Mouse (Mus musculus) hindbrain, postnatal 0 days (tissue): ENCODE results near the gene Krtap28-10. TPM values are rescaled to one million over a fixed set of nuclear protein-coding genes. Genes with fewer than 3 reads are reported as not detected.
A peak's percentile ranks its signal among the peaks of the same experiment; 100 is the strongest.
"Not testable (repeated sequence)": the region's sequence is repeated elsewhere in the genome, so short reads cannot be mapped to it uniquely, and the experiment has no call there.

Experiments used
- ATAC-seq: fragments of 200-750 bp; cut with Nextera tagmentation; 2 replicates; pipeline ENCODE4 v1.8.0; 2017; ENCODE audit warnings: mild to moderate bottlenecking, moderate TSS enrichment, moderate library complexity
- DNase-seq: peaks from one replicate; pipeline ENCODE4 v3.0.0-alpha.2; 2015; ENCODE audit warnings: low spot score
- H3K27ac ChIP-seq: fragments of 300-500 bp; sonication (generic); 2 replicates; pipeline ENCODE4 v1.5.1; 2014; ENCODE audit warnings: mild to moderate bottlenecking
- H3K27me3 ChIP-seq: fragments of 300-500 bp; sonication (generic); 2 replicates; pipeline ENCODE4 v1.6.1; 2014; ENCODE audit warnings: low read length, mixed read lengths; ENCODE audit not compliant: insufficient read depth
- H3K36me3 ChIP-seq: fragments of 300-500 bp; sonication (generic); 2 replicates; pipeline ENCODE4 v1.6.1; 2014; ENCODE audit warnings: low read length, mixed read lengths; ENCODE audit not compliant: insufficient read depth
- H3K4me1 ChIP-seq: fragments of 300-500 bp; sonication (generic); 2 replicates; pipeline ENCODE4 v1.6.1; 2014; ENCODE audit warnings: antibody characterized with exemption, low read length, mixed read lengths; ENCODE audit not compliant: insufficient read depth
- H3K4me2 ChIP-seq: fragments of 300-500 bp; sonication (generic); 2 replicates; pipeline ENCODE4 v1.6.1; 2014; ENCODE audit warnings: low read depth, mild to moderate bottlenecking, low read length, moderate library complexity, mixed read lengths
- H3K4me3 ChIP-seq: fragments of 300-500 bp; sonication (generic); 2 replicates; pipeline ENCODE4 v1.5.1; 2014; ENCODE audit warnings: low read length
- H3K9ac ChIP-seq: fragments of 300-500 bp; sonication (generic); replicated peaks from 2 replicates; pipeline ENCODE4 v1.6.1; 2014; ENCODE audit warnings: mild to moderate bottlenecking, low read length, moderate library complexity, mixed read lengths
- H3K9me3 ChIP-seq: fragments of 300-500 bp; sonication (generic); 2 replicates; pipeline ENCODE4 v1.6.1; 2016; ENCODE audit warnings: low read length, mixed read lengths
- CTCF ChIP-seq: IDR thresholded peaks from 2 replicates; pipeline ENCODE4 v1.5.1; 2016; ENCODE audit warnings: antibody characterized with exemption, control low read depth, low read depth
- whole genome bisulfite sequencing: fragments of 180-500 bp; shearing (Covaris S2); extraction: QIAGEN DNeasy Blood & Tissue Kit; methylation state at CpG from one replicate; pipeline ENCODE4 v1.1.7; 2014; 5-methylcytosine and 5-hydroxymethylcytosine counted together
- polyA plus RNA-seq: library from polyadenylated mRNA; unstranded; fragments of >200 nt; fragmentation: Nextera tagmentation; extraction: Ambion mirVana; gene quantifications from 2 replicates; pipeline ENCODE4 v1.2.1, GENCODE M21; 2015
- total RNA-seq: library from RNA; depleted of rRNA; stranded (reverse); fragments of >200 nt; gene quantifications from 2 replicates; pipeline ENCODE4 v1.2.3, GENCODE M21; 2014

Krtap28-10 gene
- total and polyA plus RNA-seq, 2 experiments from 2014 or later, result not detected

- WGBS, result 80% methylated on average over 10 of the region's 10 CpGs
- no peak for DNase-seq
- H3K36me3 ChIP-seq, result no peaks in the 10 kb centered on the region
- no peak for ATAC-seq
- H3K9ac ChIP-seq, result no peak overlapping the region
- H3K4me3 ChIP-seq, result no peak overlapping the region
- TF ChIP-seq CTCF, result no peak
- H3K27ac ChIP-seq, result no peak overlapping the region
- H3K4me1 ChIP-seq, result no peaks in the 10 kb centered on the region
- H3K4me2 ChIP-seq, result no peak overlapping the region
- H3K27me3 ChIP-seq, result no peaks in the 10 kb centered on the region
- no peaks in the 10 kb centered on the region for H3K9me3 ChIP-seq
These were observed 26.9 kb downstream of the Krtap28-10 start for GRCm38 (mm10) chr1:83015329-83015879.

GRCm38 (mm10) chr1:83014477-83014876 is 27.8 kb downstream of the Krtap28-10 start:
- 95% methylated on average over 3 of the region's 3 CpGs for WGBS
- Histone ChIP-seq H3K4me1 (no peaks in the 10 kb centered on the region), H3K27me3 (no peaks in the 10 kb centered on the region), H3K27ac (no peak overlapping the region), H3K36me3 (no peaks in the 10 kb centered on the region), H3K9me3 (no peaks in the 10 kb centered on the region), H3K4me2 (no peak overlapping the region), H3K9ac (no peak overlapping the region), H3K4me3 (no peak overlapping the region)
- ATAC-seq (no peak), DNase-seq (no peak)
- TF ChIP-seq CTCF, result no peak

DNA sequence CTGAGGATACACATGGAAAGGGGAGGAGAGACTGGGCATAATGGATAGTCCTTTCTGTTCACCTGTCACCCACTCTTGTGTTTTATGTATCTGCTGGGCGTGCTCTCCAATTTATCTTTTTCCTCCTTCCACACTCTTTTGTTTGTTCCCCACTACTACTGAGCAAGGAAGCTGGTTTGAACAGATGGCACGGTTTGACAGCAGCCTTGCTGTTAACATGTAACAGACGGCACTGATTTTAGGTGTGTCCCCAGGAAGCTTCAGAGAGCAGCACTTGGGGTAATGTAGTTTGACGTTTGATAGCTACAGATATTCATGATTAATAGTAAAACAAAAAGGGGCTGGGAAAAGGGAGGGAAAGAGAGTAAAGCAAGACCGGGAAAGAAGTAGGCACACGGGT is 34.8 kb downstream of the Krtap28-10 start:
- WGBS, result 70% methylated on average over 6 of the region's 6 CpGs

GRCm38 (mm10) chr1:83006218-83007179 is 35.8 kb downstream of the Krtap28-10 start:
- ATAC-seq (no peak), DNase-seq (no peak)
- Histone ChIP-seq H3K27ac (no peak overlapping the region), H3K9me3 (no peaks in the 10 kb centered on the region), H3K9ac (no peak overlapping the region), H3K4me2 (no peak overlapping the region), H3K4me1 (no peaks in the 10 kb centered on the region), H3K36me3 (no peaks in the 10 kb centered on the region), H3K27me3 (no peaks in the 10 kb centered on the region), H3K4me3 (no peak overlapping the region)
- 79% methylated on average over 8 of the region's 8 CpGs for WGBS
- TF ChIP-seq CTCF, result no peak

More for the DNA sequence above, 34.8 kb downstream of the Krtap28-10 start:
- H3K27ac ChIP-seq, result no peak overlapping the region
- H3K36me3 ChIP-seq, result no peaks in the 10 kb centered on the region
- no peak overlapping the region for H3K4me3 ChIP-seq
- H3K4me1 ChIP-seq, result no peaks in the 10 kb centered on the region
- no peaks in the 10 kb centered on the region for H3K27me3 ChIP-seq
- ATAC-seq (no peak), DNase-seq (peak; percentile 18)
- no peak for TF ChIP-seq CTCF
- no peaks in the 10 kb centered on the region for H3K9me3 ChIP-seq
- H3K4me2 ChIP-seq, result no peak overlapping the region
- no peak overlapping the region for H3K9ac ChIP-seq

GRCm38 (mm10) chr1:83000306-83000705 is 42.0 kb downstream of the Krtap28-10 start, which contains the start of gene Gm47959:
TSS of gene Gm47959 (plus strand) at chr1:83000548.
- not testable (repeated sequence) for DNase-seq, ATAC-seq, H3K4me2 ChIP-seq, H3K4me3 ChIP-seq, H3K9me3 ChIP-seq, H3K27me3 ChIP-seq, H3K36me3 ChIP-seq, H3K27ac ChIP-seq, H3K4me1 ChIP-seq, H3K9ac ChIP-seq
- 94% methylated on average over 5 of the region's 9 CpGs for WGBS

- no peaks in the 10 kb centered on the region for H3K27me3 ChIP-seq
- no peak overlapping the region for H3K4me3 ChIP-seq
- ATAC-seq (no peak), DNase-seq (no peak)
- no peaks in the 10 kb centered on the region for H3K4me1 ChIP-seq
- no peak for TF ChIP-seq CTCF
- H3K36me3 ChIP-seq, result no peaks in the 10 kb centered on the region
- H3K9me3 ChIP-seq, result no peaks in the 10 kb centered on the region
- H3K27ac ChIP-seq, result no peak overlapping the region
- no peak overlapping the region for H3K9ac ChIP-seq
- H3K4me2 ChIP-seq, result no peak overlapping the region
- WGBS, result 83% methylated on average over 3 of the region's 3 CpGs
These were observed 48.3 kb downstream of the Krtap28-10 start for GRCm38 (mm10) chr1:82993947-82994346.

DNA sequence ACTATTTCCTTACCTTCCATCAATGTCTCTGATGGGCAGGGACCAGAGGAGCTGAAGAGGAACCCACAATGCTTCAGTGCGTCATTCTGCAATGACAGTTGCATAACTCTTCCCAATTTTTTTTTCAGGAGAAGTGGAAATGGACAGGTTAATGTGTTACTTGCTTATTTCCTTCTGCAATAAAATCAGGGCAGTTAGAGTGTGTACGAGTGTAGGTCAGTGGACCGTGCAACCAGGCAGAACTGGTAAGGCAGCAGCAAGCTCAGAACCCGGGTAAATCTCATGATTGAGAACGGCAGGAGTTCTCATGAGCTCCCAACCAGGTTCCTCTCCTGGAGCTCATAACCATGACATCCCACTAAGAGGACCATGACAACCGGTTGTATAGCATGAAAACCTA is 50.2 kb downstream of the Krtap28-10 start:
- Histone ChIP-seq H3K4me3 (no peak overlapping the region), H3K27ac (no peak overlapping the region), H3K4me1 (no peaks in the 10 kb centered on the region), H3K9me3 (no peaks in the 10 kb centered on the region), H3K4me2 (no peak overlapping the region), H3K36me3 (no peaks in the 10 kb centered on the region), H3K27me3 (no peaks in the 10 kb centered on the region), H3K9ac (no peak overlapping the region)
- 88% methylated on average over 6 of the region's 6 CpGs for WGBS
- DNase-seq (no peak), ATAC-seq (no peak)
- no peak for TF ChIP-seq CTCF
